Mouse (Mus musculus) thymus, adult 2 months (tissue): Measurements from ENCODE around the gene Fam83e.

ENCODE experiments used
- CTCF ChIP-seq: fragments of 200-500 bp; IDR thresholded peaks from 2 replicates; pipeline ENCODE4 v1.5.1; 2012; ENCODE audit warnings: mild to moderate bottlenecking, control low read depth, low read length, moderate library complexity, borderline replicate concordance; ENCODE audit not compliant: control insufficient read depth, poor library complexity, insufficient read depth; ENCODE audit errors: extremely low read depth
- POLR2A ChIP-seq: fragments of 200-500 bp; IDR thresholded peaks from 2 replicates; pipeline ENCODE4 v1.6.1; 2012; ENCODE audit warnings: mild to moderate bottlenecking, low read length, control low read depth, moderate library complexity; ENCODE audit not compliant: control insufficient read depth, poor library complexity, insufficient read depth; ENCODE audit errors: extremely low read depth

GRCm38 (mm10) chr7:45683396-45684050, 37.5 kb upstream of the Fam83e start, which contains the start of gene Ntn5:
- no peak for TF ChIP-seq POLR2A
- no peak for TF ChIP-seq CTCF
